Mouse (Mus musculus) spleen, postnatal 36 days (tissue): ENCODE results near the gene Zfp384.

Experiments
- DNase-seq, 2 experiments: peaks; one replicate each; pipeline ENCODE4 v3.0.0; 2022; ENCODE audit warnings: low spot score in 2 of 2, mixed read lengths in 1 of 2

The Zfp384 gene

GRCm38 (mm10) chr6:125009129-125009180 lies at the start of gene Zfp384:
Zfp384 (plus strand) TSS chr6:125009145.
- no peak for DNase-seq

- no peak for DNase-seq
Measured at GRCm38 (mm10) chr6:124959960-124960359, 49.0 kb upstream of the Zfp384 start.

GRCm38 (mm10) chr6:124961021-124961420 lies 47.9 kb upstream of the Zfp384 start:
- no peak for DNase-seq

- DNase-seq = no peak
Measured at GRCm38 (mm10) chr6:124964638-124965037, 44.3 kb upstream of the Zfp384 start.

- peak; percentile 95 to 97 for DNase-seq
Measured at GRCm38 (mm10) chr6:124965088-124965719, 43.7 kb upstream of the Zfp384 start, which contains the start of gene Cops7a. Cops7a (minus strand) TSS chr6:124965538.

GRCm38 (mm10) chr6:124965747-124966146 lies 43.2 kb upstream of the Zfp384 start:
- no peak for DNase-seq

- peak in 1 of 2 experiments; percentile 21 for DNase-seq
Measured at GRCm38 (mm10) chr6:124966466-124967118, 42.4 kb upstream of the Zfp384 start.

GRCm38 (mm10) chr6:124967766-124968165 lies 41.2 kb upstream of the Zfp384 start:
- DNase-seq = peak in 1 of 2 experiments; percentile 30

- no peak for DNase-seq
Measured at GRCm38 (mm10) chr6:124992241-124992640, 16.7 kb upstream of the Zfp384 start.

GRCm38 (mm10) chr6:124993365-124993764 lies 15.6 kb upstream of the Zfp384 start:
- DNase-seq = no peak

- DNase-seq = no peak
Measured at GRCm38 (mm10) chr6:124993876-124994275, 15.1 kb upstream of the Zfp384 start.

GRCm38 (mm10) chr6:124995246-124995645 lies 13.7 kb upstream of the Zfp384 start:
- no peak for DNase-seq

- DNase-seq = no peak
Measured at GRCm38 (mm10) chr6:124995831-124996403, 13.0 kb upstream of the Zfp384 start.

GRCm38 (mm10) chr6:124996551-124997501 lies 12.1 kb upstream of the Zfp384 start, which contains the start of gene Pianp:
Pianp (plus strand) TSS chr6:124996694.
- DNase-seq = peak; percentile 54 to 56

- DNase-seq = no peak
Measured at GRCm38 (mm10) chr6:124998066-124998465, 10.9 kb upstream of the Zfp384 start.

- no peak for DNase-seq
Measured at GRCm38 (mm10) chr6:124999091-124999490, 9.9 kb upstream of the Zfp384 start.

- no peak for DNase-seq
Measured at GRCm38 (mm10) chr6:124999546-124999945, 9.4 kb upstream of the Zfp384 start.

GRCm38 (mm10) chr6:125003706-125004105 lies 5.2 kb upstream of the Zfp384 start:
- DNase-seq = no peak

GRCm38 (mm10) chr6:125005086-125005485 lies 3.9 kb upstream of the Zfp384 start:
- no peak for DNase-seq

GRCm38 (mm10) chr6:125008060-125008459 lies 885 bp upstream of the Zfp384 start:
- DNase-seq = peak in 1 of 2 experiments; percentile 18

GRCm38 (mm10) chr6:125008586-125009128 lies 288 bp upstream of the Zfp384 start:
- peak; percentile 98 to 99 for DNase-seq
